Mouse (Mus musculus) CH12.LX (cell line): Measurements from ENCODE around the gene Rbfox1. TPM values are rescaled to one million over a fixed set of nuclear protein-coding genes. Genes with fewer than 3 reads are reported as not detected.

ENCODE experiments used
- DNase-seq: peaks from one replicate; pipeline ENCODE4 v3.0.0-alpha.2; 2013; ENCODE audit errors: extremely low read depth
- H3K27ac ChIP-seq: 2 replicates; pipeline ENCODE4 v1.5.1; 2012; ENCODE audit warnings: low read depth, mild to moderate bottlenecking, control low read depth, moderate library complexity; ENCODE audit not compliant: insufficient read depth
- H3K27me3 ChIP-seq: replicated peaks from 2 replicates; pipeline ENCODE3; 2012; ENCODE audit warnings: inconsistent platforms
- H3K36me3 ChIP-seq, 2 experiments: replicated peaks in 1 of 2; 2 replicates each; pipeline versions ENCODE3 to v1.6.1; 2012; ENCODE audit warnings: inconsistent platforms in 1 of 2, low read length in 1 of 2, mild to moderate bottlenecking in 1 of 2, mixed read lengths in 1 of 2, moderate library complexity in 1 of 2; ENCODE audit not compliant: control insufficient read depth in 1 of 2, insufficient read depth in 1 of 2
- H3K4me1 ChIP-seq, 2 experiments: 2 replicates each; pipeline ENCODE4 v1.6.1; 2012; ENCODE audit warnings: inconsistent platforms in 1 of 2, moderate library complexity in 1 of 2; ENCODE audit not compliant: insufficient read depth in 2 of 2, control insufficient read depth in 1 of 2
- H3K4me2 ChIP-seq: 2 replicates; pipeline ENCODE4 v1.6.1; 2012; ENCODE audit warnings: low read depth, mild to moderate bottlenecking, control low read depth; ENCODE audit not compliant: poor library complexity, insufficient read depth, severe bottlenecking
- H3K4me3 ChIP-seq, 3 experiments: fragments of 150-350 bp in 1 of 3; sonication (generic) in 1 of 3; replicated peaks in 1 of 3; 2 replicates each; pipeline versions ENCODE3 to v1.5.1; 2011 to 2012; ENCODE audit warnings: low read depth in 2 of 3, low read length in 2 of 3, mild to moderate bottlenecking in 2 of 3, moderate library complexity in 2 of 3, control low read depth in 1 of 3, improper control_type of control experiment in 1 of 3, inconsistent platforms in 1 of 3, mixed read lengths in 1 of 3; ENCODE audit not compliant: poor library complexity in 1 of 3
- H3K79me2 ChIP-seq: replicated peaks from 2 replicates; pipeline ENCODE4 v1.6.1; 2012; ENCODE audit warnings: mild to moderate bottlenecking, moderate library complexity; ENCODE audit not compliant: control insufficient read depth, poor library complexity, insufficient read depth, severe bottlenecking; ENCODE audit errors: extremely low read depth
- H3K9ac ChIP-seq: 2 replicates; pipeline ENCODE4 v1.6.1; 2012; ENCODE audit warnings: low read depth, mild to moderate bottlenecking, control low read depth, moderate library complexity; ENCODE audit not compliant: insufficient read depth
- H3K9me3 ChIP-seq: replicated peaks from 2 replicates; pipeline ENCODE3; 2012; ENCODE audit warnings: low read length, inconsistent platforms, mixed read lengths
- CHD1 ChIP-seq: IDR thresholded peaks from 2 replicates; pipeline ENCODE4 v1.6.1; 2012; ENCODE audit warnings: low read depth, low read length, improper control_type of control experiment, inconsistent platforms
- CHD2 ChIP-seq: IDR thresholded peaks from 2 replicates; pipeline ENCODE4 v1.6.1; 2011; ENCODE audit warnings: low read length, improper control_type of control experiment
- E2F4 ChIP-seq: IDR thresholded peaks from 2 replicates; pipeline ENCODE4 v1.6.1; 2011; ENCODE audit warnings: low read depth, low read length, improper control_type of control experiment; ENCODE audit not compliant: insufficient replicate concordance
- ETS1 ChIP-seq: conservative IDR thresholded peaks from 2 replicates; pipeline ENCODE4 v1.6.1; 2012; ENCODE audit warnings: low read depth, mild to moderate bottlenecking, inconsistent platforms, low read length, improper control_type of control experiment, moderate library complexity
- IRF4 ChIP-seq: IDR thresholded peaks from 2 replicates; pipeline ENCODE4 v1.6.1; 2014; ENCODE audit warnings: low read depth, mild to moderate bottlenecking, inconsistent platforms, low read length, improper control_type of control experiment
- JUN ChIP-seq: IDR thresholded peaks from 2 replicates; pipeline ENCODE4 v1.6.1; 2011; ENCODE audit warnings: low read depth, mild to moderate bottlenecking, low read length, improper control_type of control experiment, moderate library complexity; ENCODE audit not compliant: insufficient read depth
- KAT2A ChIP-seq: IDR thresholded peaks from 2 replicates; pipeline ENCODE4 v1.6.1; 2012; ENCODE audit warnings: low read length, improper control_type of control experiment, inconsistent platforms; ENCODE audit not compliant: insufficient replicate concordance
- MAFK ChIP-seq: IDR thresholded peaks from 2 replicates; pipeline ENCODE4 v1.6.1; 2011; ENCODE audit warnings: low read length, improper control_type of control experiment; ENCODE audit not compliant: insufficient replicate concordance
- MAX ChIP-seq: IDR thresholded peaks from 2 replicates; pipeline ENCODE4 v1.6.1; 2011; ENCODE audit warnings: low read length, improper control_type of control experiment
- MAZ ChIP-seq: IDR thresholded peaks from 2 replicates; pipeline ENCODE4 v1.6.1; 2012; ENCODE audit warnings: low read depth, mild to moderate bottlenecking, inconsistent platforms, low read length, improper control_type of control experiment, moderate library complexity
- MXI1 ChIP-seq: IDR thresholded peaks from 2 replicates; pipeline ENCODE4 v1.6.1; 2011; ENCODE audit warnings: mild to moderate bottlenecking, low read depth, low read length, improper control_type of control experiment
- NELFE ChIP-seq: IDR thresholded peaks from 2 replicates; pipeline ENCODE4 v1.6.1; 2011; ENCODE audit warnings: low read depth, low read length, improper control_type of control experiment
- PAX5 ChIP-seq: IDR thresholded peaks from 2 replicates; pipeline ENCODE4 v1.6.1; 2012; ENCODE audit warnings: low read length, inconsistent platforms, mixed read lengths
- RAD21 ChIP-seq: IDR thresholded peaks from 2 replicates; pipeline ENCODE4 v1.6.1; 2011; ENCODE audit warnings: low read depth, mild to moderate bottlenecking, low read length, improper control_type of control experiment, moderate library complexity
- TCF12 ChIP-seq: IDR thresholded peaks from 2 replicates; pipeline ENCODE4 v1.6.1; 2014; ENCODE audit warnings: low read depth, mild to moderate bottlenecking, inconsistent platforms, low read length, improper control_type of control experiment
- USF1 ChIP-seq: IDR thresholded peaks from 2 replicates; pipeline ENCODE4 v1.6.1; 2014; ENCODE audit warnings: low read depth, mild to moderate bottlenecking, inconsistent platforms, low read length, improper control_type of control experiment
- USF2 ChIP-seq: conservative IDR thresholded peaks from 2 replicates; pipeline ENCODE4 v1.6.1; 2011; ENCODE audit warnings: low read depth, low read length, improper control_type of control experiment
- ZMIZ1 ChIP-seq: IDR thresholded peaks from 2 replicates; pipeline ENCODE4 v1.6.1; 2012; ENCODE audit warnings: low read depth, mild to moderate bottlenecking, inconsistent platforms, low read length, improper control_type of control experiment
- ZNF384 ChIP-seq: IDR thresholded peaks from 2 replicates; pipeline ENCODE4 v1.6.1; 2012; ENCODE audit warnings: low read depth, low read length, improper control_type of control experiment, inconsistent platforms
- dilution Hi-C: fragments of 300-500 bp; cut with MboI; formaldehyde crosslinking; loops from 2 replicates; pipeline ENCODE4 v1.14.3; 2020; ENCODE audit warnings: low sequenced_read_pairs; ENCODE audit not compliant: extremely low pct_unique_long_range_greater_than_20kb, extremely low pct_ligation_motif_present
- in situ Hi-C: fragments of 300-500 bp; cut with MboI; formaldehyde crosslinking; loops from 3 replicates; pipeline ENCODE4 v1.14.3; 2019; ENCODE audit warnings: low sequenced_read_pairs, low pct_ligation_motif_present, low pct_unique_long_range_greater_than_20kb, mixed read lengths
- polyA plus RNA-seq: library from polyadenylated mRNA; unstranded; fragments of >175 nt; gene quantifications from 2 replicates; pipeline ENCODE4 v1.2.1, GENCODE M21; 2012; ENCODE audit warnings: low read depth; ENCODE audit not compliant: insufficient read length
- total RNA-seq, 2 experiments: library from RNA; depleted of rRNA; stranded (reverse); fragments of 300-350 nt in 1 of 2; fragments of >200 nt in 1 of 2; gene quantifications; 2 replicates each; pipeline ENCODE4 v1.2.3; 2012 to 2014

Gene Rbfox1
- total and polyA plus RNA-seq, 3 experiments = not detected

DNA sequence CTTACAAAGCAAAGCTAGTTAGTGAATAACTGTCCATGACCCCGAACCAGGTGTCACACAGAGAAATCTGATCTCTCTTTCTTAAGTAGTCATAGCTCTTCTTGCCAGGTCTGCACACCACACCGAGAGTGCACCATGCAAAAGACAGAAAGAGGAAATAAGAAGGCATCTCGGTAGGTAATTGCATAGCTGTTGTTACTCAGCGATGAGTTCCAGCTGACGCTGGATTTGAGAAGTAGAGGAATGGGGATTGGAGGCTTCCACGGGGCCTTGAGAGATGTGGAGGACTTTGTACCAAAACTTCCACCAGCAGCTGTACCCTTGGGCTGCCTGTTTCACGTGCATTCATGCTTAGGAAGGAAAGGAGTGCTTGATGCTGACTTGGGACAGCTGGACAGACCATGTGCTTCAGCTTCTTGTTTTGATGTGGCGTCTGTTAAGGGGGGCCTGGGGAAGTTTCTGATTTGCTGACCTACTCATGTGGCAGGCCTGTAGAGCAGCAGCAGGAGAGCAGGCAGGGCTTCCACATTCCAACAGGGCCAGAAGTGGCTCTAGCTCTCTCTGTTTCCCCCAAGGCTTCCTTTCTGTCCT, 1265.1 kb downstream of the Rbfox1 start:
- DNase-seq = peak; percentile 0
- TF ChIP-seq E2F4 = no peak
- TF ChIP-seq CHD1 = no peak
- no peak for TF ChIP-seq RAD21
- no peak for TF ChIP-seq MAX
- no peak for TF ChIP-seq KAT2A
- no peak for TF ChIP-seq MAZ
- TF ChIP-seq NELFE = no peak
- no peak for TF ChIP-seq MXI1
- TF ChIP-seq ZNF384 = no peak
- no peak for TF ChIP-seq PAX5
- no peak for TF ChIP-seq USF2
- no peak for TF ChIP-seq ZMIZ1
- TF ChIP-seq ETS1 = no peak
- TF ChIP-seq CHD2 = no peak
- H3K4me1 ChIP-seq = no peaks in the 10 kb centered on the region
- no peak overlapping the region for H3K27ac ChIP-seq
- dilution Hi-C loops (no loop called here), in situ Hi-C loops (no loop called here)
- no peaks in the 10 kb centered on the region for H3K79me2 ChIP-seq
- H3K27me3 ChIP-seq = no peaks in the 10 kb centered on the region
- H3K9ac ChIP-seq = no peak overlapping the region
- no peak overlapping the region for H3K4me2 ChIP-seq
- no peaks in the 10 kb centered on the region for H3K36me3 ChIP-seq
- peaks cover 78% of the 10 kb centered on the region for H3K9me3 ChIP-seq
- H3K4me3 ChIP-seq = no peak overlapping the region

- H3K4me2 ChIP-seq = no peak overlapping the region
- H3K4me3 ChIP-seq = no peak overlapping the region
- in situ Hi-C loops = no loop called here
- H3K9me3 ChIP-seq = peaks cover 76% of the 10 kb centered on the region
- DNase-seq = no peak
- no peak overlapping the region for H3K27ac ChIP-seq
- no peaks in the 10 kb centered on the region for H3K27me3 ChIP-seq
- H3K36me3 ChIP-seq = no peaks in the 10 kb centered on the region
- dilution Hi-C loops = no loop called here
- TF ChIP-seq ZMIZ1 (no peak), MXI1 (no peak), JUN (no peak), MAFK (no peak), CHD2 (no peak), IRF4 (no peak), CHD1 (no peak), USF1 (no peak), TCF12 (no peak), PAX5 (no peak)
- TF ChIP-seq, all 38 proteins: peak for 0
- no peak overlapping the region for H3K9ac ChIP-seq
- no peaks in the 10 kb centered on the region for H3K79me2 ChIP-seq
- H3K4me1 ChIP-seq = no peaks in the 10 kb centered on the region
These were observed 1267.2 kb downstream of the Rbfox1 start for GRCm38 (mm10) chr16:7152401-7152800.
